Mouse (Mus musculus) layer of hippocampus, postnatal 25 days (tissue): ENCODE measurements at regions not wholly inside any gene's neighbourhood (a gene's known extent, or its start where the extent isn't known, plus 50 kb on each side); places are given as distances from the start of the nearest gene placed in this dataset.
"Not testable (repeated sequence)": the region's sequence is repeated elsewhere in the genome, so short reads cannot be mapped to it uniquely, and the experiment has no call there.

Experiments
- DNase-seq, 2 experiments: peaks; one replicate each; pipeline ENCODE4 v3.0.0; 2022; ENCODE audit warnings: mixed read lengths in 2 of 2, low spot score in 1 of 2; ENCODE audit errors: extremely low spot score in 1 of 2

- DNase-seq, result no peak
Measured at GRCm38 (mm10) chr17:16918191-16918590, 145.7 kb upstream of the Zfp960 start.

GRCm38 (mm10) chr17:16926200-16926599 lies 137.7 kb upstream of the Zfp960 start:
- no peak for DNase-seq

GRCm38 (mm10) chr17:16951092-16952016 lies 112.6 kb upstream of the Zfp960 start:
- peak; percentile 65 to 68 for DNase-seq

- DNase-seq, result not testable (repeated sequence)
Measured at GRCm38 (mm10) chr17:16952146-16952545, 111.8 kb upstream of the Zfp960 start.

GRCm38 (mm10) chr17:16997241-16997640 lies 66.7 kb upstream of the Zfp960 start:
- not testable (repeated sequence) for DNase-seq

- DNase-seq, result peak; percentile 48 to 51
Measured at GRCm38 (mm10) chr17:17004632-17005265, 59.2 kb upstream of the Zfp960 start.

- peak; percentile 3 to 7 for DNase-seq
Measured at GRCm38 (mm10) chr17:17005267-17005666, 58.6 kb upstream of the Zfp960 start.
